Comparison of ENCODE assay signal across 11 mouse cellular contexts in genomic region chr19:9055153-9055552, GRCm38 (mm10). TPM values are rescaled to one million over a fixed set of nuclear protein-coding genes. Genes with fewer than 3 reads are reported as not detected.
A peak's percentile ranks its signal among the peaks of the same experiment; 100 is the strongest.
DNase-seq lines count a peak whose midpoint lies in the region; ATAC-seq and TF ChIP-seq lines count a peak whose summit lies in the region.
"Had no signal": no experiment of that assay in that cellular context is flagged by ENCODE, and none has a peak within 500 bp of the region (broad histone marks: within the 10 kb centered on the region; RNA-seq: fewer than 3 reads in every experiment).

No protein-coding gene starts in this region.

- H3K4me2 ChIP-seq in forebrain, embryonic 14.5 days (ENCODE audit: low read length) = no peak overlapping the region
- H3K4me2 ChIP-seq in forebrain, embryonic 16.5 days (ENCODE audit: low read length) = no peak overlapping the region
- H3K4me2 ChIP-seq in midbrain, postnatal 0 days (ENCODE audit: low read depth, low read length, poor library complexity, severe bottlenecking) = no peak overlapping the region
- H3K4me2 ChIP-seq in midbrain, embryonic 11.5 days = no peak overlapping the region

- no peaks in the 10 kb centered on the region for H3K36me3 ChIP-seq in forebrain, embryonic 14.5 days (ENCODE audit: control insufficient read depth, insufficient read depth, low read length)
- no peaks in the 10 kb centered on the region for H3K36me3 ChIP-seq in forebrain, embryonic 16.5 days (ENCODE audit: control insufficient read depth, insufficient read depth)
- no peaks in the 10 kb centered on the region for H3K36me3 ChIP-seq in midbrain, postnatal 0 days (ENCODE audit: insufficient read depth, low read length)
- no peaks in the 10 kb centered on the region for H3K36me3 ChIP-seq in midbrain, embryonic 11.5 days (ENCODE audit: control insufficient read depth, insufficient read depth, low read length)
- H3K36me3 ChIP-seq: G1E had no signal

- no peak overlapping the region for H3K4me3 ChIP-seq in forebrain, embryonic 14.5 days (ENCODE audit: low read depth, low read length)
- H3K4me3 ChIP-seq in forebrain, embryonic 16.5 days (replicated peaks; ENCODE audit: low read length) = no peak overlapping the region
- H3K4me3 ChIP-seq in midbrain, postnatal 0 days (ENCODE audit: low read depth, low read length) = no peak overlapping the region
- H3K4me3 ChIP-seq in midbrain, embryonic 11.5 days (ENCODE audit: low read depth, low read length) = no peak overlapping the region
- no peak overlapping the region for H3K4me3 ChIP-seq in lung, adult 2 months (replicated peaks; ENCODE audit: extremely low read depth, low read depth, low read length)

- H3K4me1 ChIP-seq in forebrain, embryonic 14.5 days (ENCODE audit: control insufficient read depth, insufficient read depth, low read length) = no peaks in the 10 kb centered on the region
- no peaks in the 10 kb centered on the region for H3K4me1 ChIP-seq in forebrain, embryonic 16.5 days (replicated peaks; ENCODE audit: control insufficient read depth, insufficient read depth, low read length)
- H3K4me1 ChIP-seq in midbrain, postnatal 0 days (ENCODE audit: insufficient read depth, low read length) = no peaks in the 10 kb centered on the region
- no peaks in the 10 kb centered on the region for H3K4me1 ChIP-seq in midbrain, embryonic 11.5 days (ENCODE audit: control insufficient read depth, insufficient read depth, low read length)
- 0 out of 2 replicates have a peak, but pooled peaks cover 2% of the 10 kb centered on the region for H3K4me1 ChIP-seq in lung, adult 2 months (ENCODE audit: control insufficient read depth, insufficient read depth, low read length)

- H3K9me3 ChIP-seq in forebrain, embryonic 14.5 days (replicated peaks; ENCODE audit: control insufficient read depth, low read length) = no peaks in the 10 kb centered on the region
- no peaks in the 10 kb centered on the region for H3K9me3 ChIP-seq in forebrain, embryonic 16.5 days (ENCODE audit: control insufficient read depth, low read length)
- no peaks in the 10 kb centered on the region for H3K9me3 ChIP-seq in midbrain, postnatal 0 days (ENCODE audit: low read length)
- H3K9me3 ChIP-seq in midbrain, embryonic 11.5 days (ENCODE audit: control insufficient read depth, low read length) = no peaks in the 10 kb centered on the region
- H3K9me3 ChIP-seq: G1E had no signal

- WGBS in forebrain, embryonic 14.5 days = 22% methylated on average over 2 of the region's 2 CpGs
- 24% methylated on average over 2 of the region's 2 CpGs for whole genome bisulfite sequencing in forebrain, embryonic 16.5 days
- WGBS in midbrain, postnatal 0 days = 16% methylated on average over 2 of the region's 2 CpGs
- whole genome bisulfite sequencing in midbrain, embryonic 11.5 days = 30% methylated on average over 2 of the region's 2 CpGs
- 20% methylated on average over 2 of the region's 2 CpGs for WGBS in lung, adult 2 months

- no peak overlapping the region for H3K9ac ChIP-seq in forebrain, embryonic 14.5 days (ENCODE audit: low read length)
- H3K9ac ChIP-seq in forebrain, embryonic 16.5 days (replicated peaks; ENCODE audit: low read depth, low read length) = no peak overlapping the region
- H3K9ac ChIP-seq in midbrain, postnatal 0 days (replicated peaks; ENCODE audit: low read length, poor library complexity, severe bottlenecking) = no peak overlapping the region
- H3K9ac ChIP-seq in midbrain, embryonic 11.5 days (ENCODE audit: low read length) = no peak overlapping the region

- H3K27ac ChIP-seq in forebrain, embryonic 14.5 days (ENCODE audit: low read depth, low read length) = no peak overlapping the region
- H3K27ac ChIP-seq in forebrain, embryonic 16.5 days (ENCODE audit: low read length) = no peak overlapping the region
- H3K27ac ChIP-seq in midbrain, postnatal 0 days (ENCODE audit: low read depth, low read length) = no peak overlapping the region
- H3K27ac ChIP-seq in midbrain, embryonic 11.5 days (ENCODE audit: low read depth, low read length) = no peak overlapping the region

- H3K27me3 ChIP-seq in forebrain, embryonic 14.5 days (replicated peaks; ENCODE audit: control insufficient read depth, insufficient read depth, low read length) = no peaks in the 10 kb centered on the region
- H3K27me3 ChIP-seq in forebrain, embryonic 16.5 days (replicated peaks; ENCODE audit: control insufficient read depth, insufficient read depth, low read length) = no peaks in the 10 kb centered on the region
- no peaks in the 10 kb centered on the region for H3K27me3 ChIP-seq in midbrain, postnatal 0 days (ENCODE audit: insufficient read depth, low read length)
- H3K27me3 ChIP-seq in midbrain, embryonic 11.5 days (ENCODE audit: control insufficient read depth, insufficient read depth, low read length) = no peaks in the 10 kb centered on the region

- ATAC-seq in forebrain, embryonic 14.5 days = no peak
- no peak for ATAC-seq in forebrain, embryonic 16.5 days
- no peak for ATAC-seq in midbrain, postnatal 0 days (ENCODE audit: low FRiP score)
- ATAC-seq in midbrain, embryonic 11.5 days (ENCODE audit: low FRiP score) = no peak
- ATAC-seq in frontal cortex, adult (ENCODE audit: low TSS enrichment) = no peak

- TF ChIP-seq POLR2A in lung, adult 2 months (IDR thresholded peaks at IDR 0.05; ENCODE audit: borderline replicate concordance, extremely low read depth, low read depth, low read length) = no peak

- peak; percentile 35 for DNase-seq in forebrain, embryonic 14.5 days (ENCODE audit: low spot score)
- peak; percentile 44 for DNase-seq in midbrain, postnatal 0 days (ENCODE audit: low spot score)
- no peak for DNase-seq in midbrain, embryonic 11.5 days (ENCODE audit: low spot score, missing footprints)
- DNase-seq in lung, adult 2 months = no peak
- peak; percentile 43 to 65 for DNase-seq in thymus, postnatal 36 days
- DNase-seq in adrenal gland, postnatal 4 days (ENCODE audit: low spot score in 2 of 2) = no peak

- peak; percentile 65 for TF ChIP-seq CTCF in midbrain, postnatal 0 days (IDR thresholded peaks at IDR 0.05)
- peak; percentile 37 for TF ChIP-seq CTCF in lung, adult 2 months (IDR thresholded peaks at IDR 0.05; ENCODE audit: insufficient read depth, low read length)

RNA-seq across cellular contexts. Expression of gene Scgb1a1, which starts 32.6 kb away (rescaled TPM):
- polyA plus RNA-seq in forebrain, embryonic 14.5 days (2014; fragmentation: Nextera tagmentation; extraction: Ambion mirVana) = not detected in 2 replicates
- polyA plus RNA-seq in forebrain, embryonic 16.5 days (2015; fragmentation: Nextera tagmentation; extraction: Ambion mirVana) = not detected in 2 replicates
- total RNA-seq in midbrain, postnatal 0 days (2014; rRNA removed) = not detected in 2 replicates
- not detected in 2 replicates for polyA plus RNA-seq in midbrain, postnatal 0 days (2015; fragmentation: Nextera tagmentation; extraction: Ambion mirVana)
- not detected in 2 replicates for polyA plus RNA-seq in midbrain, embryonic 11.5 days (2014; fragmentation: Nextera tagmentation; extraction: Ambion mirVana)
- polyA plus RNA-seq in lung, adult 2 months (2012; rRNA removed) = 138,577 and 142,361 TPM in 2 replicates
- total RNA-seq in adrenal gland, postnatal 4 days (2021) = not detected
- total RNA-seq: G1E; left cerebral cortex, postnatal 10 days had no signal
- polyA plus RNA-seq: G1E; neural tube, embryonic 11.5 days had no signal

Comparison
In these comparisons a context has a peak if more than half of its experiments do, and no peak if none do; other contexts are left out.
1. DNase-seq: peak in forebrain, embryonic 14.5 days (single experiment), midbrain, postnatal 0 days (single experiment) and thymus, postnatal 36 days (2 of 2); none in midbrain, embryonic 11.5 days (single experiment), lung, adult 2 months (single experiment) and adrenal gland, postnatal 4 days (0 of 2).
2. RNA of gene Scgb1a1, which starts 32.6 kb away (polyA plus RNA-seq): 138,577 to 142,361 TPM in lung, adult 2 months; not detected in forebrain, embryonic 14.5 days, not detected in forebrain, embryonic 16.5 days, not detected in midbrain, postnatal 0 days and not detected in midbrain, embryonic 11.5 days; every median in the first group is over 1,000 times any median in the second.